Mouse (Mus musculus) heart, adult 2 months (tissue): ENCODE data around the gene Amn. TPM values are rescaled to one million over a fixed set of nuclear protein-coding genes. Genes with fewer than 3 reads are reported as not detected.

Experiments used
- DNase-seq, 2 experiments: peaks; one replicate each; pipeline ENCODE4 v3.0.0; 2021
- H3K27ac ChIP-seq: fragments of 200-600 bp; 2 replicates; pipeline ENCODE4 v1.8.1; 2022
- H3K27me3 ChIP-seq: fragments of 200-500 bp; 2 replicates; pipeline ENCODE4 v1.6.1; 2012; ENCODE audit warnings: mild to moderate bottlenecking, low read length, inconsistent platforms, mixed read lengths; ENCODE audit not compliant: control insufficient read depth, insufficient read depth
- H3K36me3 ChIP-seq: fragments of 200-500 bp; 2 replicates; pipeline ENCODE4 v1.6.1; 2012; ENCODE audit warnings: low read length, inconsistent platforms; ENCODE audit not compliant: control insufficient read depth, insufficient read depth
- H3K4me1 ChIP-seq: fragments of 200-500 bp; 2 replicates; pipeline ENCODE4 v1.6.1; 2011; ENCODE audit warnings: low read length; ENCODE audit not compliant: control insufficient read depth, insufficient read depth
- H3K4me3 ChIP-seq: fragments of 200-600 bp; 2 replicates; pipeline ENCODE4 v1.8.1; 2022
- H3K79me2 ChIP-seq: fragments of 200-500 bp; replicated peaks from 2 replicates; pipeline ENCODE4 v1.6.1; 2012; ENCODE audit warnings: mild to moderate bottlenecking, inconsistent platforms, low read length, moderate library complexity, mixed read lengths; ENCODE audit not compliant: control insufficient read depth, insufficient read depth
- H3K9ac ChIP-seq: fragments of 200-500 bp; 2 replicates; pipeline ENCODE4 v1.6.1; 2012; ENCODE audit warnings: low read depth, mild to moderate bottlenecking, control low read depth, inconsistent platforms, low read length, mixed read lengths
- CTCF ChIP-seq: fragments of 200-600 bp; IDR thresholded peaks from 2 replicates; pipeline ENCODE4 v1.8.1; 2022; ENCODE audit warnings: antibody characterized with exemption, mild to moderate bottlenecking, moderate library complexity
- EP300 ChIP-seq: fragments of 200-500 bp; IDR thresholded peaks from 2 replicates; pipeline ENCODE4 v1.6.1; 2011; ENCODE audit warnings: low read depth, low read length, control low read depth; ENCODE audit not compliant: insufficient read depth
- POLR2A ChIP-seq: fragments of 200-500 bp; IDR thresholded peaks from 2 replicates; pipeline ENCODE4 v1.6.1; 2011; ENCODE audit warnings: mild to moderate bottlenecking, low read depth, low read length, control low read depth; ENCODE audit not compliant: insufficient read depth
- WGBS: fragments of 180-500 bp; shearing (Covaris S2); methylation state at CpG from one replicate; pipeline ENCODE4 v1.1.7; 2018; 5-methylcytosine and 5-hydroxymethylcytosine counted together
- intact Hi-C: fragments of 180-260 bp; cut with DNase I; formaldehyde crosslinking; loops from one replicate; pipeline ENCODE4 v1.15.1; 2025
- polyA plus RNA-seq: library from polyadenylated mRNA; depleted of rRNA; stranded (reverse); fragments of >200 nt; gene quantifications from 2 replicates; pipeline ENCODE4 v1.2.3, GENCODE M21; 2012; rRNA removed
- total RNA-seq, 2 experiments: library from RNA; stranded (reverse); gene quantifications; 2 replicates each; pipeline ENCODE4 v1.2.3; 2021

The Amn gene
- total and polyA plus RNA-seq, 3 experiments = not detected

- Histone ChIP-seq H3K79me2 (no peaks in the 10 kb centered on the region; the same call in 1 of the 2 replicates), H3K27me3 (no peaks in the 10 kb centered on the region), H3K27ac (no peak overlapping the region), H3K9ac (no peak overlapping the region), H3K4me1 (no peaks in the 10 kb centered on the region), H3K36me3 (no peaks in the 10 kb centered on the region), H3K4me3 (no peak overlapping the region)
- no peak for TF ChIP-seq EP300
- TF ChIP-seq CTCF = no peak
- no peak for TF ChIP-seq POLR2A
- intact Hi-C loops = no loop called here
- no peak for DNase-seq
- WGBS = 88% methylated on average over 18 of the region's 18 CpGs
Measured at GRCm38 (mm10) chr12:111325744-111326424, 55.0 kb downstream of the Amn start.

Other genes starting within 250 kb of the Amn start
- gene Rcor1, start 231.7 kb upstream of the Amn start, total RNA-seq = 10 to 100 TPM; 13.9 to 14.8 TPM
- 5.9 and 9.9 TPM in 2 replicates for gene Rcor1, start 231.7 kb upstream of the Amn start, polyA plus RNA-seq
- gene Traf3, start 104.7 kb upstream of the Amn start, total RNA-seq = 10 to 100 TPM; 12.4 to 13.9 TPM
- gene Traf3, start 104.7 kb upstream of the Amn start, polyA plus RNA-seq = 11.8 and 14.2 TPM in 2 replicates
- not detected for gene 4930595D18Rik, start 86.6 kb upstream of the Amn start, total RNA-seq
- gene 4930595D18Rik, start 86.6 kb upstream of the Amn start, polyA plus RNA-seq = not detected in 2 replicates
- 10 to 100 TPM; 55.3 to 58.5 TPM for gene Cdc42bpb, start 106.6 kb downstream of the Amn start, total RNA-seq
- gene Cdc42bpb, start 106.6 kb downstream of the Amn start, polyA plus RNA-seq = 105 and 106 TPM in 2 replicates
- gene Lbhd2, start 135.7 kb downstream of the Amn start, total RNA-seq = not detected
- not detected in 2 replicates for gene Lbhd2, start 135.7 kb downstream of the Amn start, polyA plus RNA-seq
- 1 to 10 TPM; 2.5 to 2.7 TPM for gene Exoc3l4, start 145.9 kb downstream of the Amn start, total RNA-seq
- 9.2 and 10.9 TPM in 2 replicates for gene Exoc3l4, start 145.9 kb downstream of the Amn start, polyA plus RNA-seq
- gene Tnfaip2, start 171.4 kb downstream of the Amn start, total RNA-seq = 10 to 100 TPM; 40.9 to 52.1 TPM
- gene Tnfaip2, start 171.4 kb downstream of the Amn start, polyA plus RNA-seq = 40.2 and 52.0 TPM in 2 replicates
- gene Gm266, start 214.7 kb downstream of the Amn start, total RNA-seq = under 1 TPM; 0.36 to 0.39 TPM
- gene Gm266, start 214.7 kb downstream of the Amn start, polyA plus RNA-seq = 0.23 and 0.88 TPM in 2 replicates